Mouse (Mus musculus) forebrain, postnatal 0 days (tissue): Measurements from ENCODE around the gene Tarm1. TPM values are rescaled to one million over a fixed set of nuclear protein-coding genes. Genes with fewer than 3 reads are reported as not detected.

Experiments
- ATAC-seq: fragments of 200-750 bp; cut with Nextera tagmentation; 2 replicates; pipeline ENCODE4 v1.8.0; 2017; ENCODE audit warnings: mild to moderate bottlenecking, moderate library complexity
- DNase-seq: peaks from one replicate; pipeline ENCODE4 v3.0.0-alpha.2; 2015
- H3K27ac ChIP-seq: fragments of 300-500 bp; sonication (generic); 2 replicates; pipeline ENCODE4 v1.5.1; 2014; ENCODE audit warnings: low read depth, mild to moderate bottlenecking, antibody characterized with exemption, low read length, moderate library complexity, mixed read lengths
- H3K27me3 ChIP-seq: fragments of 300-500 bp; sonication (generic); 2 replicates; pipeline ENCODE4 v1.6.1; 2014; ENCODE audit warnings: mild to moderate bottlenecking, low read length, mixed read lengths; ENCODE audit not compliant: insufficient read depth
- H3K36me3 ChIP-seq: fragments of 300-500 bp; sonication (generic); 2 replicates; pipeline ENCODE4 v1.6.1; 2014; ENCODE audit warnings: mild to moderate bottlenecking, moderate library complexity; ENCODE audit not compliant: insufficient read depth
- H3K4me1 ChIP-seq: fragments of 300-500 bp; sonication (generic); 2 replicates; pipeline ENCODE4 v1.6.1; 2014; ENCODE audit warnings: antibody characterized with exemption; ENCODE audit not compliant: insufficient read depth
- H3K4me2 ChIP-seq: fragments of 300-500 bp; sonication (generic); 2 replicates; pipeline ENCODE4 v1.6.1; 2014; ENCODE audit warnings: low read depth, mild to moderate bottlenecking, moderate library complexity
- H3K4me3 ChIP-seq: fragments of 300-500 bp; sonication (generic); 2 replicates; pipeline ENCODE4 v1.5.1; 2014; ENCODE audit warnings: low read depth, low read length, mixed read lengths
- H3K9ac ChIP-seq: fragments of 300-500 bp; sonication (generic); 2 replicates; pipeline ENCODE4 v1.6.1; 2014; ENCODE audit warnings: mild to moderate bottlenecking
- H3K9me3 ChIP-seq: fragments of 300-500 bp; sonication (generic); 2 replicates; pipeline ENCODE4 v1.6.1; 2016; ENCODE audit warnings: low read length
- CTCF ChIP-seq: sonication (generic); IDR thresholded peaks from 2 replicates; pipeline ENCODE4 v1.5.1; 2016; ENCODE audit warnings: antibody characterized with exemption, control low read depth, low read depth
- WGBS: fragments of 180-500 bp; shearing (Covaris S2); extraction: QIAGEN DNeasy Blood & Tissue Kit; methylation state at CpG from one replicate; pipeline ENCODE4 v1.1.7; 2014; 5-methylcytosine and 5-hydroxymethylcytosine counted together
- polyA plus RNA-seq: library from polyadenylated mRNA; unstranded; fragments of >200 nt; fragmentation: Nextera tagmentation; extraction: Ambion mirVana; gene quantifications from 2 replicates; pipeline ENCODE4 v1.2.1, GENCODE M21; 2015
- total RNA-seq: library from RNA; depleted of rRNA; stranded (reverse); fragments of >200 nt; gene quantifications from 2 replicates; pipeline ENCODE4 v1.2.3, GENCODE M21; 2014

The Tarm1 gene
- total and polyA plus RNA-seq, 2 experiments from 2014 or later, result 0.10 TPM; not detected in 1

DNA sequence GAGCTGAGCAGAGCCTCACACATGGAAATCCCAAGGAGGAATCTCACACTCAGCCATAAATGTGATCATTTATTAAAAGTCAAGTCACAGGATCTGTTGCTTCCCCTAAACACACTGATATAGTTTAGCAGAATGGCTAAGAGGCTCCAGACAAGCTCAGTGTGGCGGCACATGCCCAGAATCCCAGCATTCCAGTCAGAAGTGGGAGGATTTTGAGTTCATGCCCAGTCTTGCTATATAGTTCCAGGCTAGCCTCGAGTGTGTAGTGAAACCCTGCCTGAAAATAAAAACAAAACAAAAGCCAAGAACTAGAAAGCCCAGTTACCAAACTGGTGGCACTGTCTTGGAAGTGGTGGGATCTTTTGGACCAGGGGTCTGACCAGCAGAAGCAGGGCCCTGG, 33.8 kb downstream of the Tarm1 start:
- no peak overlapping the region for H3K4me3 ChIP-seq
- ATAC-seq (no peak), DNase-seq (no peak)
- H3K9ac ChIP-seq, result no peak overlapping the region
- no peak overlapping the region for H3K4me2 ChIP-seq
- H3K9me3 ChIP-seq, result no peaks in the 10 kb centered on the region
- no peak for TF ChIP-seq CTCF
- WGBS, result 39% methylated on average over 2 of the region's 2 CpGs
- no peaks in the 10 kb centered on the region for H3K4me1 ChIP-seq
- no peak overlapping the region for H3K27ac ChIP-seq
- H3K27me3 ChIP-seq, result no peaks in the 10 kb centered on the region
- H3K36me3 ChIP-seq, result no peaks in the 10 kb centered on the region

DNA sequence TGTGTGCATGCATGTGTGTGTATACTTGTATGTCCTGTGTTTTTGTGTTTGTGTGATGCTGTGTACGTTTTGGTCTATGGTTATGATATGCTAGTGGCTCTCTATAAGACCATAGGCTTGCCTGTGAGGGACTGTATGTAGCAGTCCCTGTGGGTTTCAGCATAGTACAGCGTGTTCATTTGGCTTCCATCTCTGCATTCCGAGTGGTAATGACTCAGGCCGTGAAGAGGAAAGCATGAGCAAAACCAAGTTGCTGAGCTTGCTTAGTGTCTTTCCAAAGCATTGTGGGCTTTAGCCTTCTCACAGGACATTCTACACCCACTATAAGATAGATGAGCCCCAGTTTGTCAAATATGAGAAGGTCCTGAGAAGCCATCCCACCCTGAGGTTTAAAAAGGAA, 39.1 kb downstream of the Tarm1 start:
- Histone ChIP-seq H3K27me3 (no peaks in the 10 kb centered on the region), H3K9me3 (no peaks in the 10 kb centered on the region), H3K4me2 (no peak overlapping the region), H3K36me3 (no peaks in the 10 kb centered on the region), H3K4me3 (no peak overlapping the region), H3K27ac (no peak overlapping the region), H3K4me1 (no peaks in the 10 kb centered on the region), H3K9ac (no peak overlapping the region)
- ATAC-seq, result no peak
- DNase-seq, result no peak
- 85% methylated on average over 4 of the region's 4 CpGs for WGBS
- no peak for TF ChIP-seq CTCF

DNA sequence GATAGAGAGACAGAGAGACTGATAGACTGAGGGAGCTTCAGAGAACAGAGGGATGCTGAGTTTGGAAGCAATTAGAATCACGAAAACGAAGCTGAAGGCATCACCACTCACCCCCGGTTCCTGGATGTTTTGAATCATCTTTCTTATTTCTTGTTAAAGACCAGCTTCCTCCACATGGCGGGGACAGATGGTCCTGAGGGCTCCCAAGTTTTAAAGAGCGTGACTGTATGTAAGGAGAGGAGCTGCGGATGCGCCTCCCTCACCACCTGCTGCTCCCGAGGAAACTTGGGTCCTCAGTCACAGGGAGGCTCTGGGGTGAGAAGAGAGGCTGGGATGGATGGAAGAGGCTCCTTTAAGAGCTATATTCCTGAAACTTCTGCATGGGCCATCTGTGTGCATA, 42.2 kb downstream of the Tarm1 start:
- Histone ChIP-seq H3K36me3 (no peaks in the 10 kb centered on the region), H3K9me3 (no peaks in the 10 kb centered on the region), H3K4me1 (no peaks in the 10 kb centered on the region), H3K4me3 (no peak overlapping the region), H3K9ac (no peak overlapping the region), H3K4me2 (no peak overlapping the region), H3K27me3 (no peaks in the 10 kb centered on the region), H3K27ac (no peak overlapping the region)
- no peak for TF ChIP-seq CTCF
- 80% methylated on average over 8 of the region's 8 CpGs for WGBS
- DNase-seq (peak; percentile 27), ATAC-seq (peak; percentile 71)

DNA sequence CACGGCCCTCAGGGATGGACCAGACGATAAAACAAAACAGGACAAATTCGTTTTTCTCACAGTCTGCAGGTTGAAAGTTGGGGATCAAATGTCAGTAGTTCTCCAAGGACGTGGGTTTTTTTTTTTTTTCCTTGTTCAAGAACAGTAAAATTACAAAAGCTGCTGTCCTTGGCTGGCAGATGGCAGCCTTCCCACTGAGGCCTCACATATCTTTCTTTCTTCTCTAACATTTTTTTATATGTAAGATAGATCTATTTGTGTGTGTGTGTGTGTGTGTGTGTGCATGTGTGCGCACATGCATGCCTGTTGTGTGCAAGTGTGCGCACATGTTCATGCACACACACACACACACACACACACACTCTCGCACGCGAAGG, 44.6 kb downstream of the Tarm1 start:
- Histone ChIP-seq H3K27me3 (no peaks in the 10 kb centered on the region), H3K27ac (no peak overlapping the region), H3K4me3 (no peak overlapping the region), H3K4me2 (no peak overlapping the region), H3K4me1 (no peaks in the 10 kb centered on the region), H3K36me3 (no peaks in the 10 kb centered on the region), H3K9me3 (no peaks in the 10 kb centered on the region), H3K9ac (no peak overlapping the region)
- 77% methylated on average over 9 of the region's 9 CpGs for WGBS
- ATAC-seq, result no peak
- DNase-seq, result no peak
- TF ChIP-seq CTCF, result no peak

DNA sequence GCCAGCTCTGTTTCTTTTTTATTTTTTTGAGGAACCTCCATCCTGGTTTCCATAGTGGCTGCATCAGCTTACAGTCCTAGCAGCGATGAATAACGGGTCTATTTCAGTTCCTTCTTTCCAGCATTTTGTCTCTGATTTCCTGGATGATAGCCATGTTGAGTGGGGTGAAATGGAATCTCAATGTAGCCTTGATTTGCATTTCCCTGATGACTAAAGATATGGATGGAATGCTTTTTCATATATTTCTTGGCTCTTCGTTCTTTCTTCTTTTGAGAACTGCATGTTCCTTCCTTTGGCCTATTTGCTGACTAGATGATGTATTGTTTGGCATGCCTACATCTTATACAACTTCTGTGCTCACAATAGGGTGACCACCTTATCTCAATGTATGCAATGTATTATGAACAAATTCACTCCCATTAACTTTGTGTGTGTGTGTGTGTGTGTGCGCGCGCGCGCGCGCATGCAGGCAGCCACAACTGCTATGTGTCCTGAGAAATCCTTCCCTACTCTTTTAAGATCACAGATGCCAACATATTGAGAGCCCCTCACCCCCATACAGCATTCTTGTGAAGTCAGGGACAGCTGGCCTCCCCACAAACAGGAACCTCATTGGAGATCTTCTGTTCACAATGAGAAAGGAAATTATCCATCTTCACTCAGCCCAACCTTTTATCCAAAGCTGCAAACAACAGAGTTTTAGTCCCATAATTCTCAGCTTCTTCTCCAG, 45.1 kb downstream of the Tarm1 start:
- TF ChIP-seq CTCF, result no peak
- WGBS, result 91% methylated on average over 10 of the region's 10 CpGs

DNA sequence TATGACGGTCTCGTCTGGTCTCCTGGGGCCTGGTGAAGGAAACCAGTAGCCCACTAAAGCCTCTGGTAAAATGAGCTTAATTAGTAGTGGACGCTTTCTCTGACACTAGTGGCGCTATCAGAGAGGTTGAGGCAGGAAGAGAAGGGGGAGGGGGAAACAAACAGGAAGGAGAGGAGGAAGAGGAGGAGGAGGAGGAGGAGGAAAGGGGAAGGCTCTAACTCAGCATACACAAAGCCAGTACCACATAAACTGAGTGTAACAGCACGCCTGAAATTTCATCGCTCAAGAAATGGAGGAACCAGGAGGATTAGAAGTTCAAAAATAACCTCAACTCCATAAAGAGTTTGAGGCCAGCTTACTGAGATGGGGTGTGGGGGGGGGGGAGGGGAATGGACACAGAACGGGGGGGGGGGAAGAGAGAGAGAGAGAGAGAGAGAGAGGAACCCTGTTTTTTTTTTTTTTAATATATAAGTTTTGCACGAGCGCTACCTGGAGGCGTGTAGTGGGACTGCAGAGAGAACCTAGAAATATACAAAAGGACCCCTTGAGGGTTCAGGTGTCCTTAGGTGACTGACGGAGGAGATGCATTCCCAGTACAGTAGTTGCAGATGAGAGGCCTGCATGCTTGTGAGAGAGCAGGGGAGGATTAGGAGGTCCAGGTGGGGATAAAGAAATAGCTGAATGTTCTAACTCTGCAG, 48.8 kb downstream of the Tarm1 start:
- Histone ChIP-seq H3K4me3 (no peak overlapping the region), H3K27ac (no peak overlapping the region), H3K9me3 (no peaks in the 10 kb centered on the region), H3K4me1 (no peaks in the 10 kb centered on the region), H3K27me3 (no peaks in the 10 kb centered on the region), H3K36me3 (no peaks in the 10 kb centered on the region), H3K4me2 (no peak overlapping the region), H3K9ac (no peak overlapping the region)
- 48% methylated on average over 11 of the region's 11 CpGs for WGBS
- TF ChIP-seq CTCF, result 0 out of 2 replicates have a peak, but pooled peaks have one; percentile 3
- no peak for ATAC-seq
- DNase-seq, result no peak

More for the DNA sequence above, 45.1 kb downstream of the Tarm1 start:
- Histone ChIP-seq H3K36me3 (no peaks in the 10 kb centered on the region), H3K4me3 (no peak overlapping the region), H3K9ac (no peak overlapping the region), H3K27ac (no peak overlapping the region), H3K9me3 (no peaks in the 10 kb centered on the region), H3K4me1 (no peaks in the 10 kb centered on the region), H3K4me2 (no peak overlapping the region), H3K27me3 (no peaks in the 10 kb centered on the region)
- ATAC-seq (no peak), DNase-seq (no peak)

DNA sequence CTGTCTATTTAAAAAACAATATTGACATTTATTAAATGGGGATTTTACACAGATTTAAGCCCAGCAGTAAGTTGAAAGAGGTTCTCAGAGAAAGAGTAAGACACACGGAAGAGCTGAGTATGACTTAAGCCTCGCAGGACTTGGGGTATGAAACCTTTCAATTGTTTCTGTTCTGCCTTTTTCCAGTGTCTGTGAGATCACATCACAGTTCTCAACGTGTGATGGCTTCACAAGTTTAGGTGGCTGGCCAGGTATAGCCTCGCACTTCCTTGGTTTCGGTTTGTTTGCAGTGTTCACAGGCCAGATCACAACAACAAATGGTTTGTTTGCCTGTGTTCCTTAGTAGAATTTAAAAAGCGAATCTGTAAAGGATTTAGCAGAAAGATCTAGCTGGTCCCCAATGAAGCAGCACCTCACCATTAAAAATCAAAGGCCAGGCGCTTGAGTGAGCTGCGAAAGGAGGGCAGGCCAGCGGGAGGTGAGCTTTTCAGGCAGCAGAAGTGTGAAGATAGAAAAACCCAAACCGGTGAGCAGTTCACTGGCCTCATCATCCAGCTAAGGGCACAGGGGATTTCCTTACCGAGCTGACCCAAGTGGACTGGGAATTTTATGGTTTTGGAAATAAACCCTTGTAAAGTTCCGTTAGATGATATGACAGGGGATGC, 49.5 kb downstream of the Tarm1 start:
- H3K4me3 ChIP-seq, result no peak overlapping the region
- H3K4me2 ChIP-seq, result no peak overlapping the region
- ATAC-seq, result no peak
- H3K27ac ChIP-seq, result no peak overlapping the region
- no peak for TF ChIP-seq CTCF
- whole genome bisulfite sequencing, result 59% methylated on average over 12 of the region's 12 CpGs
- no peaks in the 10 kb centered on the region for H3K36me3 ChIP-seq
- H3K27me3 ChIP-seq, result no peaks in the 10 kb centered on the region
- DNase-seq, result no peak
- H3K9me3 ChIP-seq, result no peaks in the 10 kb centered on the region
- H3K9ac ChIP-seq, result no peak overlapping the region
- H3K4me1 ChIP-seq, result no peaks in the 10 kb centered on the region
